9 mouse cellular contexts compared by ENCODE assay signal in the genomic region with DNA sequence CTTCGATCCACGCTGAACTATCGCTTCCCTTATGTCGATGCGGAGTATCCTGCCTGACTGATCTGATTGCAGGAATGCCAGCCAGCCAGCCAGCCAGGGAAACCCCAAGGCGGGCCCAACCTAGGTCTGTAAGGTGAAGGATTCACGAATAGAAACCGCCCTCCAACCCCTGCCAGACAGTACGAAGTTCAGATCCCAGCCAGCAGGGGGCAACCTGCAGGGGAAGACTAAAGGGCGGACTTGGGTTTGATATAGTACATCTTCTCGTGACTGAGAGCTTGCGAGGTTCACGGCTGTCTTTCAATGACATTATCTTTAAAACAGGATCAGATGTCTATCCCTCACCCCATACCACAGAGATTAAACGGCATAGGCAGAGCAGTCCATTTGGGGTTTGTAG. TPM values are rescaled to one million over a fixed set of nuclear protein-coding genes. Genes with fewer than 3 reads are reported as not detected.
DNase-seq lines count a peak whose midpoint lies in the region; ATAC-seq lines count a peak whose summit lies in the region.
"Had no signal": no experiment of that assay in that cellular context is flagged by ENCODE, and none has a peak within 500 bp of the region (broad histone marks: within the 10 kb centered on the region; RNA-seq: fewer than 3 reads in every experiment).

No protein-coding gene starts in this region.

- WGBS in limb, embryonic 10.5 days = 22% methylated on average over 14 of the region's 14 CpGs
- 25% methylated on average over 14 of the region's 14 CpGs for WGBS in neural tube, embryonic 11.5 days

- peaks cover 76% of the 10 kb centered on the region for H3K27me3 ChIP-seq in limb, embryonic 10.5 days (ENCODE audit: low read depth, poor library complexity, severe bottlenecking)
- 0 out of 2 replicates have a peak, but pooled peaks cover 2% of the 10 kb centered on the region for H3K27me3 ChIP-seq in neural tube, embryonic 11.5 days (ENCODE audit: control insufficient read depth, insufficient read depth, low read length)

- H3K4me3 ChIP-seq in limb, embryonic 10.5 days = no peak overlapping the region
- no peak overlapping the region for H3K4me3 ChIP-seq in neural tube, embryonic 11.5 days (ENCODE audit: low read depth, low read length)

- H3K9me3 ChIP-seq in limb, embryonic 10.5 days (replicated peaks) = no peaks in the 10 kb centered on the region
- no peaks in the 10 kb centered on the region for H3K9me3 ChIP-seq in neural tube, embryonic 11.5 days (ENCODE audit: control insufficient read depth, low read length)

- intact Hi-C loops in heart, postnatal 25 days (cut with DNase I) = no loop called here

- peaks cover 21% of the 10 kb centered on the region for H3K4me1 ChIP-seq in limb, embryonic 10.5 days
- peaks cover 10% of the 10 kb centered on the region for H3K4me1 ChIP-seq in neural tube, embryonic 11.5 days (ENCODE audit: control insufficient read depth, insufficient read depth, low read length)

- ATAC-seq in granulocyte monocyte progenitor cell, adult 5-6 weeks (replicated peaks; ENCODE audit: poor library complexity, severe bottlenecking) = peak; percentile 35; the same call in 1 of the 2 replicates
- ATAC-seq in neural tube, embryonic 11.5 days (ENCODE audit: insufficient read depth, low FRiP score, low TSS enrichment) = peak; percentile 33; the same call in 1 of the 2 replicates

- DNase-seq in heart, adult 11 months = peak; percentile 96
- DNase-seq in heart, postnatal 25 days (ENCODE audit: low spot score) = no peak
- DNase-seq in 416B (ENCODE audit: low read depth) = peak; percentile 46
- peak; percentile 94 for DNase-seq in ZHBTc4 (ENCODE audit: low read depth, low spot score)
- peak; percentile 76 for DNase-seq in limb, embryonic 10.5 days (ENCODE audit: low spot score)
- peak; percentile 72 for DNase-seq in neural tube, embryonic 11.5 days (ENCODE audit: low spot score)
- no peak for DNase-seq in c-Kit-positive CD71-positive TER-119-positive erythroid progenitor cells, embryonic 14.5 days (ENCODE audit: low spot score)

- H3K4me2 ChIP-seq in neural tube, embryonic 11.5 days (ENCODE audit: low read depth) = no peak overlapping the region

- no peak overlapping the region for H3K9ac ChIP-seq in neural tube, embryonic 11.5 days (ENCODE audit: low read length)

- no peaks in the 10 kb centered on the region for H3K36me3 ChIP-seq in limb, embryonic 10.5 days
- H3K36me3 ChIP-seq in neural tube, embryonic 11.5 days (ENCODE audit: control insufficient read depth, insufficient read depth, low read length) = no peaks in the 10 kb centered on the region

- H3K27ac ChIP-seq in limb, embryonic 10.5 days = no peak overlapping the region
- no peak overlapping the region for H3K27ac ChIP-seq in neural tube, embryonic 11.5 days (ENCODE audit: low read depth, low read length)
- H3K27ac ChIP-seq: macrophage had no signal

RNA-seq across cellular contexts. Expression of gene Hhipl1, which starts 1.5 kb away (rescaled TPM):
- 1 to 10 TPM in 1 of 2 experiments, under 1 TPM in 1; 0.95 to 1.7 TPM for total RNA-seq in heart, postnatal 25 days (2021)
- total RNA-seq in granulocyte monocyte progenitor cell, adult 5-6 weeks (2014; fragmentation: Nextera tagmentation) = not detected in 2 replicates
- not detected in 2 replicates for total RNA-seq in granulocyte monocyte progenitor cell, adult 5-6 weeks (2017)
- 0.06 and 0.21 TPM in 2 replicates for polyA plus RNA-seq in limb, embryonic 10.5 days (2016; fragmentation: Nextera tagmentation; extraction: Ambion mirVana)
- 1.0 TPM in 2 replicates for polyA plus RNA-seq in neural tube, embryonic 11.5 days (2014; fragmentation: Nextera tagmentation; extraction: Ambion mirVana)
- polyA plus RNA-seq: macrophage had no signal

RNA-seq across cellular contexts. Expression of gene Cyp46a1, which starts 26.6 kb away (rescaled TPM):
- total RNA-seq in heart, postnatal 25 days (2021) = under 1 TPM; 0.31 to 0.36 TPM
- total RNA-seq in granulocyte monocyte progenitor cell, adult 5-6 weeks (2014; fragmentation: Nextera tagmentation) = not detected in 2 replicates
- total RNA-seq in granulocyte monocyte progenitor cell, adult 5-6 weeks (2017) = not detected in 2 replicates
- polyA plus RNA-seq in limb, embryonic 10.5 days (2016; fragmentation: Nextera tagmentation; extraction: Ambion mirVana) = 1.9 and 2.0 TPM in 2 replicates
- polyA plus RNA-seq in neural tube, embryonic 11.5 days (2014; fragmentation: Nextera tagmentation; extraction: Ambion mirVana) = 8.5 and 10.6 TPM in 2 replicates
- polyA plus RNA-seq: macrophage had no signal

RNA-seq across cellular contexts. Expression of gene Ccdc85c, which starts 32.3 kb away (rescaled TPM):
- total RNA-seq in heart, postnatal 25 days (2021) = 10 to 100 TPM; 36.4 to 40.9 TPM
- total RNA-seq in granulocyte monocyte progenitor cell, adult 5-6 weeks (2014; fragmentation: Nextera tagmentation) = 0.95 and 1.7 TPM in 2 replicates
- total RNA-seq in granulocyte monocyte progenitor cell, adult 5-6 weeks (2017) = 0.90 and 2.4 TPM in 2 replicates
- 5.4 and 6.2 TPM in 2 replicates for polyA plus RNA-seq in limb, embryonic 10.5 days (2016; fragmentation: Nextera tagmentation; extraction: Ambion mirVana)
- 18.9 and 20.3 TPM in 2 replicates for polyA plus RNA-seq in neural tube, embryonic 11.5 days (2014; fragmentation: Nextera tagmentation; extraction: Ambion mirVana)

Comparison
In these comparisons a context has a peak if more than half of its experiments do, and no peak if none do; other contexts are left out.
1. DNase-seq: peak in heart, adult 11 months (single experiment), 416B (single experiment), ZHBTc4 (single experiment), limb, embryonic 10.5 days (single experiment) and neural tube, embryonic 11.5 days (single experiment); none in heart, postnatal 25 days (single experiment) and c-Kit-positive CD71-positive TER-119-positive erythroid progenitor cells, embryonic 14.5 days (single experiment).
2. RNA of gene Ccdc85c, which starts 32.3 kb away (total RNA-seq): 36.4 to 40.9 TPM in heart, postnatal 25 days; 0.90 to 2.4 TPM in granulocyte monocyte progenitor cell, adult 5-6 weeks; every median in the first group is over 10 times any median in the second.